15 mouse cellular contexts compared by ENCODE assay signal in the genomic region with DNA sequence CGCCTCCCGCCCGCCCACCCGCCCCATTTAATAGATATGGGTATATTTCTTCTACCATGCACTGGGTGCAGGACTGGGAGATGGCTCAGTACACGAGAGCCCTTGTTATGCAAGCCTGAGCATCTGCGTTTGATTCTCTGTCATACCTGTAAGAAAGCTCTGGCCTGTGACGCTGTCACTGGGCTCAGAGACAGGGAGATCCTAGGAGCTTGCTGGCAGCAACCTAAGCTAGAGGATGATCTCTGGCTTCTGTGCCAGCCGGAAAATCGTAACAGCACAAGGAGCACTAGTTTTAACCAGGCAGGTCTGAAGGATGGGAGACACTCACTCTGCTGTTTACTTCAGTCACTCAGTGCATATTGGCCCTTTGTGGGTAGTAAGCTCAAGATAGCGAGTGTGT. TPM values are rescaled to one million over a fixed set of nuclear protein-coding genes. Genes with fewer than 3 reads are reported as not detected.
A peak's percentile ranks its signal among the peaks of the same experiment; 100 is the strongest.
DNase-seq lines count a peak whose midpoint lies in the region; ATAC-seq and TF ChIP-seq lines count a peak whose summit lies in the region.
"Had no signal": no experiment of that assay in that cellular context is flagged by ENCODE, and none has a peak within 500 bp of the region (broad histone marks: within the 10 kb centered on the region; RNA-seq: fewer than 3 reads in every experiment).

No protein-coding gene starts in this region.

- peak; percentile 44 to 45 for DNase-seq in cerebellum, adult 18-20 months
- no peak for DNase-seq in cerebellum, adult 11 months
- no peak for DNase-seq in kidney, postnatal 25 days

- WGBS in intestine, embryonic 15.5 days: 81% methylated on average over 10 of the region's 10 CpGs
- 67% methylated on average over 10 of the region's 10 CpGs for WGBS in intestine, postnatal 0 days
- 54% methylated on average over 10 of the region's 10 CpGs for WGBS in kidney, embryonic 16.5 days
- 78% methylated on average over 10 of the region's 10 CpGs for WGBS in intestine, embryonic 16.5 days
- WGBS in forebrain, embryonic 12.5 days: 95% methylated on average over 10 of the region's 10 CpGs

- H3K4me3 ChIP-seq in intestine, embryonic 15.5 days (replicated peaks): no peak overlapping the region
- H3K4me3 ChIP-seq in intestine, postnatal 0 days (ENCODE audit: low read depth, low read length): no peak overlapping the region
- no peak overlapping the region for H3K4me3 ChIP-seq in kidney, embryonic 16.5 days (ENCODE audit: low read length)
- H3K4me3 ChIP-seq in intestine, embryonic 16.5 days (ENCODE audit: low read length): no peak overlapping the region
- no peak overlapping the region for H3K4me3 ChIP-seq in forebrain, embryonic 12.5 days (replicated peaks)
- H3K4me3 ChIP-seq: embryonic facial prominence, embryonic 13.5 days; forebrain, embryonic 13.5 days; heart, embryonic 10.5 days; hindbrain, embryonic 12.5 days had no signal

- peaks cover 9% of the 10 kb centered on the region for H3K4me1 ChIP-seq in intestine, embryonic 15.5 days (replicated peaks)
- no peaks in the 10 kb centered on the region for H3K4me1 ChIP-seq in intestine, postnatal 0 days (replicated peaks; ENCODE audit: control insufficient read depth, insufficient read depth, low read length)
- H3K4me1 ChIP-seq in kidney, embryonic 16.5 days (ENCODE audit: insufficient read depth, low read length): peaks cover 10% of the 10 kb centered on the region
- peaks cover 14% of the 10 kb centered on the region for H3K4me1 ChIP-seq in intestine, embryonic 16.5 days (ENCODE audit: control insufficient read depth, insufficient read depth, low read length)
- H3K4me1 ChIP-seq in forebrain, embryonic 12.5 days: peaks cover 5% of the 10 kb centered on the region; the same call in 1 of the 2 replicates

- H3K36me3 ChIP-seq in intestine, embryonic 15.5 days: peaks cover 31% of the 10 kb centered on the region
- H3K36me3 ChIP-seq in intestine, postnatal 0 days (ENCODE audit: control insufficient read depth, insufficient read depth): peaks cover 57% of the 10 kb centered on the region
- peaks cover 52% of the 10 kb centered on the region for H3K36me3 ChIP-seq in kidney, embryonic 16.5 days (ENCODE audit: insufficient read depth, low read length)
- peaks cover 19% of the 10 kb centered on the region for H3K36me3 ChIP-seq in intestine, embryonic 16.5 days (ENCODE audit: control insufficient read depth, insufficient read depth, low read length)
- peaks cover 86% of the 10 kb centered on the region for H3K36me3 ChIP-seq in forebrain, embryonic 12.5 days (replicated peaks)

- no peaks in the 10 kb centered on the region for H3K9me3 ChIP-seq in intestine, embryonic 15.5 days
- H3K9me3 ChIP-seq in intestine, postnatal 0 days (ENCODE audit: control insufficient read depth): no peaks in the 10 kb centered on the region
- no peaks in the 10 kb centered on the region for H3K9me3 ChIP-seq in kidney, embryonic 16.5 days (ENCODE audit: low read length)
- no peaks in the 10 kb centered on the region for H3K9me3 ChIP-seq in intestine, embryonic 16.5 days (ENCODE audit: control insufficient read depth, low read length)
- H3K9me3 ChIP-seq in forebrain, embryonic 12.5 days: no peaks in the 10 kb centered on the region
- H3K9me3 ChIP-seq: embryonic facial prominence, embryonic 13.5 days; forebrain, embryonic 13.5 days; heart, embryonic 10.5 days; hindbrain, embryonic 12.5 days had no signal

- H3K27ac ChIP-seq in intestine, embryonic 15.5 days: no peak overlapping the region
- H3K27ac ChIP-seq in intestine, postnatal 0 days (ENCODE audit: low read depth, low read length): no peak overlapping the region
- H3K27ac ChIP-seq in kidney, embryonic 16.5 days (ENCODE audit: low read length): peak overlapping the region; percentile 7; the same call in 1 of the 2 replicates
- H3K27ac ChIP-seq in intestine, embryonic 16.5 days (ENCODE audit: low read length): no peak overlapping the region
- H3K27ac ChIP-seq in forebrain, embryonic 12.5 days: no peak overlapping the region
- H3K27ac ChIP-seq: embryonic facial prominence, embryonic 13.5 days; forebrain, embryonic 13.5 days; heart, embryonic 10.5 days; hindbrain, embryonic 12.5 days had no signal

- no peak for TF ChIP-seq CTCF in intestine, postnatal 0 days (IDR thresholded peaks at IDR 0.05; ENCODE audit: low read depth)

- 0 out of 2 replicates have a peak, but pooled peaks have one; percentile 2 for ATAC-seq in intestine, embryonic 15.5 days
- no peak for ATAC-seq in intestine, postnatal 0 days
- ATAC-seq in kidney, embryonic 16.5 days (ENCODE audit: low FRiP score, low TSS enrichment): peak; percentile 7; the same call in 1 of the 2 replicates
- peak; percentile 18; the same call in 1 of the 2 replicates for ATAC-seq in intestine, embryonic 16.5 days
- ATAC-seq in forebrain, embryonic 12.5 days (ENCODE audit: low FRiP score): no peak

- no peaks in the 10 kb centered on the region for H3K27me3 ChIP-seq in intestine, embryonic 15.5 days (replicated peaks)
- no peaks in the 10 kb centered on the region for H3K27me3 ChIP-seq in intestine, postnatal 0 days (replicated peaks; ENCODE audit: control insufficient read depth, insufficient read depth, low read length)
- H3K27me3 ChIP-seq in kidney, embryonic 16.5 days (ENCODE audit: insufficient read depth, low read length): no peaks in the 10 kb centered on the region
- H3K27me3 ChIP-seq in intestine, embryonic 16.5 days (replicated peaks; ENCODE audit: control insufficient read depth, insufficient read depth, low read length): no peaks in the 10 kb centered on the region
- H3K27me3 ChIP-seq in forebrain, embryonic 12.5 days: no peaks in the 10 kb centered on the region
- H3K27me3 ChIP-seq: embryonic facial prominence, embryonic 13.5 days; forebrain, embryonic 13.5 days; hindbrain, embryonic 12.5 days; Patski had no signal

- H3K4me2 ChIP-seq in intestine, embryonic 15.5 days (replicated peaks): no peak overlapping the region
- no peak overlapping the region for H3K4me2 ChIP-seq in intestine, postnatal 0 days (replicated peaks; ENCODE audit: low read depth)
- H3K4me2 ChIP-seq in kidney, embryonic 16.5 days (replicated peaks; ENCODE audit: low read depth, low read length): no peak overlapping the region
- no peak overlapping the region for H3K4me2 ChIP-seq in intestine, embryonic 16.5 days (ENCODE audit: low read depth, low read length)
- H3K4me2 ChIP-seq in forebrain, embryonic 12.5 days: no peak overlapping the region
- H3K4me2 ChIP-seq: embryonic facial prominence, embryonic 13.5 days; forebrain, embryonic 13.5 days; hindbrain, embryonic 12.5 days had no signal

- H3K9ac ChIP-seq in intestine, embryonic 15.5 days: no peak overlapping the region
- no peak overlapping the region for H3K9ac ChIP-seq in intestine, postnatal 0 days (ENCODE audit: low read depth, low read length)
- no peak overlapping the region for H3K9ac ChIP-seq in kidney, embryonic 16.5 days (replicated peaks; ENCODE audit: low read length)
- no peak overlapping the region for H3K9ac ChIP-seq in intestine, embryonic 16.5 days (ENCODE audit: low read depth, low read length)
- H3K9ac ChIP-seq in forebrain, embryonic 12.5 days: no peak overlapping the region
- H3K9ac ChIP-seq: embryonic facial prominence, embryonic 13.5 days; forebrain, embryonic 13.5 days; hindbrain, embryonic 12.5 days had no signal

RNA-seq across cellular contexts. Expression of a gene that starts 33.0 kb away (rescaled TPM):
- polyA plus RNA-seq in intestine, embryonic 15.5 days (2015; fragmentation: Nextera tagmentation; extraction: Ambion mirVana): 3.0 TPM in 1 of 2 replicates, not detected in the other
- not detected in 2 replicates for polyA plus RNA-seq in intestine, postnatal 0 days (2015; fragmentation: Nextera tagmentation; extraction: Ambion mirVana)
- 2.9 and 7.7 TPM in 2 replicates for polyA plus RNA-seq in kidney, embryonic 16.5 days (2015; fragmentation: Nextera tagmentation; extraction: Ambion mirVana)
- 5.8 and 7.1 TPM in 2 replicates for polyA plus RNA-seq in intestine, embryonic 16.5 days (2015; fragmentation: Nextera tagmentation; extraction: Ambion mirVana)
- polyA plus RNA-seq in forebrain, embryonic 12.5 days (2016; fragmentation: Nextera tagmentation; extraction: Ambion mirVana): 5.6 TPM in 1 of 2 replicates, not detected in the other
- polyA plus RNA-seq: embryonic facial prominence, embryonic 13.5 days; heart, embryonic 14.5 days; hindbrain, embryonic 12.5 days had no signal

RNA-seq across cellular contexts. Expression of a gene that starts 33.5 kb away (rescaled TPM):
- 123 and 136 TPM in 2 replicates for polyA plus RNA-seq in intestine, embryonic 15.5 days (2015; fragmentation: Nextera tagmentation; extraction: Ambion mirVana)
- polyA plus RNA-seq in intestine, postnatal 0 days (2015; fragmentation: Nextera tagmentation; extraction: Ambion mirVana): 37.1 and 41.2 TPM in 2 replicates
- polyA plus RNA-seq in kidney, embryonic 16.5 days (2015; fragmentation: Nextera tagmentation; extraction: Ambion mirVana): 194 and 197 TPM in 2 replicates
- polyA plus RNA-seq in intestine, embryonic 16.5 days (2015; fragmentation: Nextera tagmentation; extraction: Ambion mirVana): 124 and 125 TPM in 2 replicates
- polyA plus RNA-seq in forebrain, embryonic 12.5 days (2016; fragmentation: Nextera tagmentation; extraction: Ambion mirVana): 167 and 176 TPM in 2 replicates

RNA-seq across cellular contexts. Expression of a gene that starts 48.6 kb away (rescaled TPM):
- 23.9 and 24.9 TPM in 2 replicates for polyA plus RNA-seq in intestine, embryonic 15.5 days (2015; fragmentation: Nextera tagmentation; extraction: Ambion mirVana)
- 9.1 and 9.2 TPM in 2 replicates for polyA plus RNA-seq in intestine, postnatal 0 days (2015; fragmentation: Nextera tagmentation; extraction: Ambion mirVana)
- 8.7 and 10.1 TPM in 2 replicates for polyA plus RNA-seq in kidney, embryonic 16.5 days (2015; fragmentation: Nextera tagmentation; extraction: Ambion mirVana)
- 20.8 and 23.1 TPM in 2 replicates for polyA plus RNA-seq in intestine, embryonic 16.5 days (2015; fragmentation: Nextera tagmentation; extraction: Ambion mirVana)
- 2.3 TPM in 2 replicates for polyA plus RNA-seq in forebrain, embryonic 12.5 days (2016; fragmentation: Nextera tagmentation; extraction: Ambion mirVana)
- polyA plus RNA-seq: activated CD4-positive, CD25-positive, alpha-beta regulatory T cell, adult 4 months had no signal

Comparison
In these comparisons a context has a peak if more than half of its experiments do, and no peak if none do; other contexts are left out.
1. DNase-seq: peak in cerebellum, adult 18-20 months (2 of 2); none in cerebellum, adult 11 months (single experiment) and kidney, postnatal 25 days (0 of 2).
2. ATAC-seq: peak in intestine, embryonic 15.5 days (single experiment), kidney, embryonic 16.5 days (single experiment) and intestine, embryonic 16.5 days (single experiment); none in intestine, postnatal 0 days (single experiment) and forebrain, embryonic 12.5 days (single experiment).